Mouse (Mus musculus): Measurements from ENCODE around the gene Ocrl. TPM values are rescaled to one million over a fixed set of nuclear protein-coding genes. Genes with fewer than 3 reads are reported as not detected.

Gene Ocrl
- polyA plus RNA-seq, 1 experiment from 2014 or later = 17.2 TPM

GRCm38 (mm10) chrX:47930449-47930848 lies 18.3 kb downstream of the Ocrl start:
- Histone ChIP-seq H3K4me3 (no peak overlapping the region), H3K4me1 (no peaks in the 10 kb centered on the region), H3K9me3 (no peaks in the 10 kb centered on the region), H3K36me3 (replicated peaks) (peaks cover 54% of the 10 kb centered on the region), H3K27me3 (ENCODE audit: poor library complexity, severe bottlenecking) (no peaks in the 10 kb centered on the region), H3K27ac (no peak overlapping the region)
- 82% methylated on average over 3 of the region's 3 CpGs for WGBS
- no peak for DNase-seq (ENCODE audit: extremely low spot score, low spot score)

- Histone ChIP-seq H3K4me1 (peaks cover 8% of the 10 kb centered on the region), H3K27ac (no peak overlapping the region), H3K4me3 (no peak overlapping the region), H3K27me3 (ENCODE audit: poor library complexity, severe bottlenecking) (no peaks in the 10 kb centered on the region), H3K36me3 (replicated peaks) (peaks cover 52% of the 10 kb centered on the region), H3K9me3 (no peaks in the 10 kb centered on the region)
- no peak for DNase-seq (ENCODE audit: extremely low spot score, low spot score)
- 89% methylated on average over 11 of the region's 11 CpGs for WGBS
Measured at GRCm38 (mm10) chrX:47934352-47934751, 22.2 kb downstream of the Ocrl start.

GRCm38 (mm10) chrX:47936885-47937284 lies 24.7 kb downstream of the Ocrl start:
- WGBS = 81% methylated on average over 5 of the region's 5 CpGs
- Histone ChIP-seq H3K27me3 (ENCODE audit: poor library complexity, severe bottlenecking) (no peaks in the 10 kb centered on the region), H3K27ac (no peak overlapping the region), H3K9me3 (no peaks in the 10 kb centered on the region), H3K36me3 (replicated peaks) (peaks cover 47% of the 10 kb centered on the region), H3K4me1 (peaks cover 8% of the 10 kb centered on the region), H3K4me3 (no peak overlapping the region)
- no peak for DNase-seq (ENCODE audit: extremely low spot score, low spot score)

GRCm38 (mm10) chrX:47937740-47938139 lies 25.6 kb downstream of the Ocrl start:
- WGBS = 36% methylated on average over 2 of the region's 2 CpGs
- H3K4me1 ChIP-seq = peaks cover 8% of the 10 kb centered on the region
- DNase-seq (ENCODE audit: extremely low spot score, low spot score) = no peak

GRCm38 (mm10) chrX:47949729-47950128 lies 37.5 kb downstream of the Ocrl start:
- H3K36me3 ChIP-seq (replicated peaks) = peaks cover 30% of the 10 kb centered on the region
- H3K4me3 ChIP-seq = no peak overlapping the region
- H3K4me1 ChIP-seq = peaks cover 4% of the 10 kb centered on the region; the same call in 1 of the 2 replicates
- WGBS = 47% methylated on average over 3 of the region's 3 CpGs
- H3K27me3 ChIP-seq (ENCODE audit: poor library complexity, severe bottlenecking) = no peaks in the 10 kb centered on the region
- no peaks in the 10 kb centered on the region for H3K9me3 ChIP-seq
- peak; percentile 15 for DNase-seq (ENCODE audit: extremely low spot score, low spot score)
- no peak overlapping the region for H3K27ac ChIP-seq

More at GRCm38 (mm10) chrX:47937740-47938139, 25.6 kb downstream of the Ocrl start:
- no peak overlapping the region for H3K27ac ChIP-seq
- H3K36me3 ChIP-seq (replicated peaks) = peaks cover 41% of the 10 kb centered on the region
- H3K27me3 ChIP-seq (ENCODE audit: poor library complexity, severe bottlenecking) = no peaks in the 10 kb centered on the region
- H3K9me3 ChIP-seq = no peaks in the 10 kb centered on the region
- H3K4me3 ChIP-seq = no peak overlapping the region

- Histone ChIP-seq H3K36me3 (replicated peaks) (peaks cover 14% of the 10 kb centered on the region), H3K27ac (no peak overlapping the region), H3K4me1 (no peaks in the 10 kb centered on the region), H3K9me3 (no peaks in the 10 kb centered on the region), H3K27me3 (ENCODE audit: poor library complexity, severe bottlenecking) (no peaks in the 10 kb centered on the region), H3K4me3 (no peak overlapping the region)
- WGBS = 91% methylated on average over 3 of the region's 3 CpGs
- no peak for DNase-seq (ENCODE audit: extremely low spot score, low spot score)
Measured at GRCm38 (mm10) chrX:47962579-47962978, 50.4 kb downstream of the Ocrl start.

GRCm38 (mm10) chrX:47970371-47970770 lies 58.2 kb downstream of the Ocrl start:
- Histone ChIP-seq H3K9me3 (no peaks in the 10 kb centered on the region), H3K27me3 (ENCODE audit: poor library complexity, severe bottlenecking) (no peaks in the 10 kb centered on the region), H3K36me3 (replicated peaks) (no peaks in the 10 kb centered on the region), H3K4me3 (no peak overlapping the region), H3K27ac (no peak overlapping the region), H3K4me1 (no peaks in the 10 kb centered on the region)
- 90% methylated on average over 4 of the region's 4 CpGs for WGBS
- DNase-seq (ENCODE audit: extremely low spot score, low spot score) = no peak

GRCm38 (mm10) chrX:47970864-47971263 lies 58.7 kb downstream of the Ocrl start:
- Histone ChIP-seq H3K9me3 (no peaks in the 10 kb centered on the region), H3K27me3 (ENCODE audit: poor library complexity, severe bottlenecking) (no peaks in the 10 kb centered on the region), H3K27ac (no peak overlapping the region), H3K36me3 (replicated peaks) (no peaks in the 10 kb centered on the region), H3K4me1 (no peaks in the 10 kb centered on the region), H3K4me3 (no peak overlapping the region)
- no peak for DNase-seq (ENCODE audit: extremely low spot score, low spot score)
- WGBS = 98% methylated on average over 3 of the region's 3 CpGs

GRCm38 (mm10) chrX:47971366-47972128 lies 59.4 kb downstream of the Ocrl start:
- H3K27ac ChIP-seq = no peak overlapping the region
- H3K4me1 ChIP-seq = no peaks in the 10 kb centered on the region
- H3K36me3 ChIP-seq (replicated peaks) = no peaks in the 10 kb centered on the region
- no peak for DNase-seq (ENCODE audit: extremely low spot score, low spot score)
- WGBS = 79% methylated on average over 10 of the region's 10 CpGs
- H3K4me3 ChIP-seq = no peak overlapping the region
- no peaks in the 10 kb centered on the region for H3K9me3 ChIP-seq
- H3K27me3 ChIP-seq (ENCODE audit: poor library complexity, severe bottlenecking) = no peaks in the 10 kb centered on the region

- no peak for DNase-seq (ENCODE audit: extremely low spot score, low spot score)
- H3K27ac ChIP-seq = no peak overlapping the region
- H3K4me3 ChIP-seq = no peak overlapping the region
- no peaks in the 10 kb centered on the region for H3K36me3 ChIP-seq (replicated peaks)
- H3K9me3 ChIP-seq = no peaks in the 10 kb centered on the region
- no peaks in the 10 kb centered on the region for H3K27me3 ChIP-seq (ENCODE audit: poor library complexity, severe bottlenecking)
- WGBS = 89% methylated on average over 4 of the region's 4 CpGs
- no peaks in the 10 kb centered on the region for H3K4me1 ChIP-seq
Measured at GRCm38 (mm10) chrX:47976551-47976950, 64.4 kb downstream of the Ocrl start.

- WGBS = 85% methylated on average over 5 of the region's 5 CpGs
- Histone ChIP-seq H3K4me1 (no peaks in the 10 kb centered on the region), H3K27ac (no peak overlapping the region), H3K27me3 (ENCODE audit: poor library complexity, severe bottlenecking) (no peaks in the 10 kb centered on the region), H3K9me3 (no peaks in the 10 kb centered on the region), H3K36me3 (replicated peaks) (no peaks in the 10 kb centered on the region), H3K4me3 (no peak overlapping the region)
- DNase-seq (ENCODE audit: extremely low spot score, low spot score) = no peak
Measured at GRCm38 (mm10) chrX:47977078-47977477, 64.9 kb downstream of the Ocrl start.

GRCm38 (mm10) chrX:47985000-47985619 lies 72.9 kb downstream of the Ocrl start:
- Histone ChIP-seq H3K36me3 (replicated peaks) (no peaks in the 10 kb centered on the region), H3K4me3 (peak overlapping the region; percentile 33; the same call in 1 of the 2 replicates), H3K27me3 (ENCODE audit: poor library complexity, severe bottlenecking) (no peaks in the 10 kb centered on the region), H3K9me3 (no peaks in the 10 kb centered on the region), H3K4me1 (no peaks in the 10 kb centered on the region), H3K27ac (no peak overlapping the region)
- peak; percentile 46 for DNase-seq (ENCODE audit: extremely low spot score, low spot score)
- 26% methylated on average over 19 of the region's 19 CpGs for WGBS

GRCm38 (mm10) chrX:47988024-47988423 lies 75.8 kb downstream of the Ocrl start:
- no peaks in the 10 kb centered on the region for H3K36me3 ChIP-seq (replicated peaks)
- H3K4me3 ChIP-seq = no peak overlapping the region
- H3K4me1 ChIP-seq = no peaks in the 10 kb centered on the region
- no peak for DNase-seq (ENCODE audit: extremely low spot score, low spot score)
- 81% methylated on average over 8 of the region's 8 CpGs for WGBS
- no peaks in the 10 kb centered on the region for H3K27me3 ChIP-seq (ENCODE audit: poor library complexity, severe bottlenecking)
- no peak overlapping the region for H3K27ac ChIP-seq
- no peaks in the 10 kb centered on the region for H3K9me3 ChIP-seq

Data from forebrain, embryonic 10.5 days (tissue).